Mouse (Mus musculus) liver, embryonic 15.5 days (tissue): ENCODE measurements around the gene Dnttip1. TPM values are rescaled to one million over a fixed set of nuclear protein-coding genes. Genes with fewer than 3 reads are reported as not detected.

Experiments
- ATAC-seq: fragments of 200-750 bp; cut with Nextera tagmentation; 2 replicates; pipeline ENCODE4 v1.8.0; 2017; ENCODE audit warnings: moderate number of reproducible peaks, mild to moderate bottlenecking, moderate library complexity; ENCODE audit not compliant: insufficient read depth
- H3K27ac ChIP-seq: fragments of 300-500 bp; sonication (generic); replicated peaks from 2 replicates; pipeline ENCODE4 v1.5.1; 2015; ENCODE audit warnings: mild to moderate bottlenecking, inconsistent platforms
- H3K27me3 ChIP-seq: fragments of 300-500 bp; sonication (generic); 2 replicates; pipeline ENCODE4 v1.6.1; 2015; ENCODE audit warnings: mild to moderate bottlenecking, inconsistent platforms
- H3K36me3 ChIP-seq: fragments of 300-500 bp; sonication (generic); replicated peaks from 2 replicates; pipeline ENCODE4 v1.6.1; 2015; ENCODE audit warnings: moderate library complexity, mild to moderate bottlenecking, inconsistent platforms
- H3K4me1 ChIP-seq: fragments of 300-500 bp; sonication (generic); replicated peaks from 2 replicates; pipeline ENCODE4 v1.6.1; 2015; ENCODE audit warnings: inconsistent platforms
- H3K4me2 ChIP-seq: fragments of 300-500 bp; sonication (generic); 2 replicates; pipeline ENCODE4 v1.6.1; 2015; ENCODE audit warnings: moderate library complexity, mild to moderate bottlenecking, inconsistent platforms
- H3K4me3 ChIP-seq: fragments of 300-500 bp; sonication (generic); replicated peaks from 2 replicates; pipeline ENCODE4 v1.5.1; 2015; ENCODE audit warnings: mild to moderate bottlenecking, inconsistent platforms
- H3K9ac ChIP-seq: fragments of 300-500 bp; sonication (generic); 2 replicates; pipeline ENCODE4 v1.6.1; 2015; ENCODE audit warnings: moderate library complexity, mild to moderate bottlenecking, inconsistent platforms
- H3K9me3 ChIP-seq: fragments of 300-500 bp; sonication (generic); replicated peaks from 2 replicates; pipeline ENCODE4 v1.6.1; 2016; ENCODE audit warnings: inconsistent platforms
- WGBS: fragments of 180-500 bp; shearing (Covaris S2); methylation state at CpG from one replicate; pipeline ENCODE4 v1.1.7; 2015; ENCODE audit warnings: mixed read lengths; ENCODE audit not compliant: insufficient replicate concordance; 5-methylcytosine and 5-hydroxymethylcytosine counted together
- polyA plus RNA-seq: library from polyadenylated mRNA; unstranded; fragments of >200 nt; fragmentation: Nextera tagmentation; extraction: Ambion mirVana; gene quantifications from 2 replicates; pipeline ENCODE4 v1.2.1, GENCODE M21; 2015

Dnttip1 gene
- polyA plus RNA-seq, 1 experiment from 2014 or later, result 41.1 TPM

DNA sequence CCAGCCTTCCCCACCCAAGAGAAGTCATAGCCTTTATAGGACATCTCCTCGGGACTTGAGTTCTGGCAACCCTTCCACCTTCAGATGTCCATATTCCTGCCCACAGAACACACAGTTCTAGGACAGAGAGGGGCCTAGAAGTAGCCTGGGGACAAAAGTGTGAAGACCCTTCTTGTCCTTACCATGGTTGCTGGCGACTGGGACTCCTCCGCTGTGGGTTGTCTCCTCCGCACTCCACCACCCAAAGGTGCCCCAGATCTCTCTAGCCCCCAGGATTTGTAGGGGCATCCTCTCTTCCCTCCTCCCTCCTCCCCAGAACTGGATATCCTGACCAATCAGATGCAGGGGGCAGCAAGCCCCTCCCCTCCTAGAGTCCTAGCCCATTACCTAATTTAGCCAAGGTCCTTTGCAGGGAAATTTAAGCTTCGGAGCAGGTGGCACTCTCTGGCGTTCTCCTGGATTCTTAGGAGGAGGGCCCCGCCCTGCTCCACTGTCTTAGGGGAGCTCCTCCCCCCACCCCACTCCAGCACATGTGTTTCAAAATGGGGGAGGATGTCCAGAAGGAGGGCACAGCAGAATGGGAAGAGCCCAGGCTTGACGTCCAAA lies 33.8 kb downstream of the Dnttip1 start, which contains the start of gene Tnnc2:
Gene Tnnc2 (minus strand): TSS at position 487 of the 606 bp plus-strand sequence.
- Histone ChIP-seq H3K36me3 (no peaks in the 10 kb centered on the region), H3K4me2 (no peak within 1 kb of the TSS), H3K9ac (no peak within 1 kb of the TSS), H3K4me3 (no peak within 1 kb of the TSS), H3K27me3 (peaks cover 72% of the 10 kb centered on the region), H3K9me3 (no peaks in the 10 kb centered on the region), H3K4me1 (peaks cover 12% of the 10 kb centered on the region), H3K27ac (no peak within 1 kb of the TSS)
- WGBS, result 71% methylated on average over 8 of the region's 8 CpGs
- ATAC-seq, result no peak

DNA sequence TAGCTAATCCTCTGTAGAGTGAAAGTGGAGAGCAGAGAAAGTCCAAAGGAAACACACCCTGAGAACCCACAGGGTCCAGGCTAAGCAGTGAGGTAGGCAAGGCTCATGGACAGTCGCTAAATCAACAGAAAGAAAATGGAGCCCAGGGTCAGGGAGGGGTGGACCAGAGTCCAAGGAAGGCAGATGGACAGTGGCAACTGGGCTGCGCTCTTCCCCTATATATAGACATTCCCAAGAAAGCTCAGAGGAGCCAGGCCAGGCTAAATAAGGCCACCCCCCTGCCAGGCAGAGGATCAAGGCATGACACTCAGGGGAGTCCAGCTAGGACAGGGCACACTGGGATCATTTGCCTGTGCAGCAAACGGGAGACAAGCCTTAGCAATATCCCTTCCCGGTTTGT lies 36.1 kb downstream of the Dnttip1 start:
- no peaks in the 10 kb centered on the region for H3K36me3 ChIP-seq
- no peak overlapping the region for H3K27ac ChIP-seq
- H3K27me3 ChIP-seq, result peaks cover 79% of the 10 kb centered on the region
- ATAC-seq, result no peak
- 61% methylated on average over 4 of the region's 4 CpGs for WGBS
- H3K9me3 ChIP-seq, result no peaks in the 10 kb centered on the region
- no peak overlapping the region for H3K4me2 ChIP-seq
- no peak overlapping the region for H3K4me3 ChIP-seq
- H3K4me1 ChIP-seq, result peaks cover 29% of the 10 kb centered on the region
- no peak overlapping the region for H3K9ac ChIP-seq

DNA sequence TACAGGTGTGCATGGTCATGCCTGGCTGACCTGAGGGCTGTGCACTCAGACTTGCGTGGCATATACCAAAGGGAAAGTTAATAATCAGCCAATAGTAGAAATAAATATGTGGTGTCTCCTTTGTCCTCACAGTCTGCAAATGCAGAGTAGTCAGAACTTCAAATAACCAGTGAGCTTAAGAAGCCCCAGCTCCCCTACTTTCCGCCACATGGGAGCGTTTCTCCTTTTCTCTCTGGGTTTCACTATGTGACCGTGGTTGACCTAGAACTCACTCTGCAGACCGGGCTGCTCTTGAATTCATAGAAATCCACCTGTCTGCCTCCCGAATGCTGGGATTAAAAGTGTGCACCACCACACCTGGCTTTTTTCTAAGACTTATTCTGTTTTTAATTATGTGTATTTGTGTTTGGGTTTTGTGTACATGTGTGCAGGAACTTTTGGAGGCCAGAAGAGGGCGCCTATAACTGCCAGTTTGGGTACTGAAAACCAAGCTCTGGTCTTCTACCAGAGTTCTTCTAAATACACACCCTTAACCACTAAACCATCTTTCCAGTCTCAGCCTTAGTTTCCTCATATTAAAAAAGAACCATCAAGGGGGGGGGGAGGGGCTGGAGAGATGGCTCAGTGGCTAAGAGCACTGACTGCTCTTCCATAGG lies 38.3 kb downstream of the Dnttip1 start:
- 70% methylated on average over 7 of the region's 7 CpGs for WGBS
- H3K4me2 ChIP-seq, result no peak overlapping the region

DNA sequence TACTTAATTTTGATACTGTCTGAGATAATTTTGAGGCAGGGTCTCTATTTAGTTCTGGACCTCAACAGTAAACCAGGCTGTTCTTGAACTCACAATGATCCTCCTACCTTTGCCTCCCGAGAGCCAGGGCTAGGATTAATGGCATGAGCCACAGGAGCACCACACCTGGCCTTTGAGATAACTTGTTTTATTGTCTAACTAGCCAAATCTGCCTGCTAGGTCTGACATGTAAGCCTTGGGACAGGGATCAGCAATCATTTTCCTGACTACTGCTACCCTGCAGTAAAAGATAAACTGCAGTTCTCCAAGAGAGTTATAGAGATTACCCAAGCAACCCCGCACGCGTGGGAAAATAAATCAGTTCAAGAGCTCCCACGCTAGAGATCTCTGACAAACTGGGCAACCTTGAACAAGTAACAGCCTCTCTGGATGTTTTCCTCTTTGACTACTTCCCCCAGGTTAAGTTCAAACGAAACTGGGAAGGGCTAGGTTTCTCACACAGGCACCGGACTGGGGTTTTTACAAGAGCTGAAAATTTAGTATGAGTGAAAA lies 39.2 kb downstream of the Dnttip1 start:
- Histone ChIP-seq H3K9ac (peak overlapping the region; percentile 74), H3K4me2 (peak overlapping the region; percentile 99), H3K27ac (peak overlapping the region; percentile 87), H3K4me3 (peak overlapping the region; percentile 68), H3K36me3 (peaks cover 15% of the 10 kb centered on the region), H3K27me3 (peaks cover 53% of the 10 kb centered on the region), H3K4me1 (peaks cover 49% of the 10 kb centered on the region), H3K9me3 (no peaks in the 10 kb centered on the region)
- no peak for ATAC-seq
- WGBS, result 5% methylated on average over 7 of the region's 7 CpGs

More for the DNA sequence above, 38.3 kb downstream of the Dnttip1 start:
- peaks cover 48% of the 10 kb centered on the region for H3K4me1 ChIP-seq
- H3K27ac ChIP-seq, result no peak overlapping the region
- 0 out of 2 replicates have a peak, but pooled peaks cover 8% of the 10 kb centered on the region for H3K36me3 ChIP-seq
- no peak overlapping the region for H3K4me3 ChIP-seq
- H3K27me3 ChIP-seq, result peaks cover 62% of the 10 kb centered on the region
- H3K9me3 ChIP-seq, result no peaks in the 10 kb centered on the region
- no peak for ATAC-seq
- no peak overlapping the region for H3K9ac ChIP-seq

DNA sequence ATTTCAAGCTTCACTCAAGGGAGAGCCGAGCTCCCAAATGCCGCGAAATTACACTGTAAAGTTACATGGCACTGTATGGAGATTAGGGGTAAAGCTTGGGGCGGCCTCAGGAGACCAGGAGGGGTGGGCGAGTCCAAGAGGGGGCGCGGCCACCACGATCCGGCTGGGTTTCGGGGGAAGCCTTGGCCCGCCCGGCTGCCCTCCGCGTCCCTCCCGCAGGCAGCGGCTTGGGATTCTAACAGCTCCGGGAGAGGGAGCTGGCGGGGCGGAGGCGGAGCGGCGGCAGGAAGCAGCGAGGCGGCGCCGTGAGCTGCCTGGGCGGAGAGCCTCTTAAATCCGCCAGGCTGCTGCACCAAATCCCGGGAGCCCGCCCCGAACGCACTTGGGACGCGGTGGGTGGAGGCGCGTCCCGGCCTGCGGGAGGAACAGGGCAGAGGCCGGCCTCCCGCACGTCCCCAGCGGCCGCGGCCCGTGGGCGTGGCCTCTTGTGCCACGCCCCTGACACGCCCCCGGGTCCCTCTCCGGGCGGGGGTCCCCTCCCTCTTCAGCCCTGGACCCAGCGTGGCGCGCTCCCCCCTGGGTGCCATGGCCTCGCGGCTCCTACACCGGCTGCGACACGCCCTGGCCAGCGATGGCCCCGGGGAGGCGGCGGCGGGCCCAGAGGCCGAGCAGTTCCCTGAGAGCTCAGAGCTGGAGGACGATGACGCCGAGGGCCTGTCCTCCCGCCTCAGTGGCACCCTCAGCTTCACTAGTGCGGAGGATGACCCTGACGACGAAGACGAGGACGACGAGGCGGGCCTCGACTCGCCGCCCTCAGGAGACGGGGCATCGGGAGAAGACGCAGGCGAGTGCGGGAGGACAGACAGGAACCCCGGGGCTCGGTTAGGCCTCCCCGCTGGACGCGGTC lies 40.0 kb downstream of the Dnttip1 start, which contains the start of gene Snx21:
Gene Snx21 (plus strand): TSS at position 343 of the 907 bp plus-strand sequence.
- H3K4me3 ChIP-seq, result peak within 1 kb of the TSS; percentile 68
- no peaks in the 10 kb centered on the region for H3K9me3 ChIP-seq
- H3K27ac ChIP-seq, result peak within 1 kb of the TSS; percentile 87
- peaks cover 16% of the 10 kb centered on the region for H3K36me3 ChIP-seq
- ATAC-seq, result peak; percentile 88
- peaks cover 45% of the 10 kb centered on the region for H3K27me3 ChIP-seq
- peak within 1 kb of the TSS; percentile 74 for H3K9ac ChIP-seq
- WGBS, result under 1% methylated on average over 89 of the region's 89 CpGs
- peak within 1 kb of the TSS; percentile 99 for H3K4me2 ChIP-seq
- peaks cover 54% of the 10 kb centered on the region for H3K4me1 ChIP-seq

DNA sequence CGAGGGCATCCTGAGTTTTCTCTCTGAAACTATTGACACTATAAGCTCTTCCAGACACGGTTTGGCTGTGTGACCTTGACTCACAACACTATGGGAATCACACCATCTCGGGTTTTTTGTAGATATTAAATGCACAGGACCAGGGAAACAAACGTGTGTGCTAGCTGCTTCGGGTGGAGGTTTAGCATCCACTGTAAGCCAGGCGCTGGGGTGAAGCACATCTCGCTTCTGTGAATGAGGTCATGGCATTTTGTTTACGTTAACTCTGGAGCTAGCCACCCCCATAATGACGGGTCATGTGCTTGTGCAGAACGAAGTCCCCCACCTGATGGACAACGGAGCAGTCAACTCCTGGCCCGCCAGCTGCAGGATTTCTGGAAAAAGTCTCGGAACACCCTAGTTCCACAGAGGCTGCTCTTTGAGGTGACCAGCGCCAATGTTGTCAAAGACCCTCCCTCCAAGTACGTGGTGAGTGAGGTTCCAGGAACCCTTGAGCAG lies 40.7 kb downstream of the Dnttip1 start:
- Histone ChIP-seq H3K4me2 (peak overlapping the region; percentile 99), H3K9me3 (no peaks in the 10 kb centered on the region), H3K27me3 (peaks cover 41% of the 10 kb centered on the region), H3K9ac (peak overlapping the region; percentile 74), H3K27ac (peak overlapping the region; percentile 87), H3K36me3 (peaks cover 21% of the 10 kb centered on the region), H3K4me3 (peak overlapping the region; percentile 68), H3K4me1 (peaks cover 55% of the 10 kb centered on the region)
- 14% methylated on average over 15 of the region's 15 CpGs for WGBS
- no peak for ATAC-seq

DNA sequence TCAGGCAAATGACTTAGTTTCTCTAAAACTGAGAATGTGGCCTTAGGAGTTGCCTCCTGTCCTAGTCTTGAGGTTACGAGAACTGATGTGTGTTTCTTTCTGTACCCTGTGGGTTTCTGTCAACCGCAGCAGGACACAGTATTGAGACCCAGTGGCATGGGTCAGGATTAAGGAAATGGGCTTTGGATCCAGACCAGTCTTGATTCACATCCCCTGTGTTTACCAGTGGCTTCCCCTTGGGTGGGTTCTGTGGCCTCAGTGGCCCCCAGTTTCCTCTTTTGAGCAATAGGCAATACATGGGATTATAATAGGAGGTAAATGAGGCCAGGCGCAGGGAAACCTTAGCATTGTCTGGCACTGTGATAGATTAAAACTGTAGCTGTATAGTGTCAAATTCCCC lies 41.2 kb downstream of the Dnttip1 start:
- no peak for ATAC-seq
- Histone ChIP-seq H3K4me3 (peak overlapping the region; percentile 68; the same call in 1 of the 2 replicates), H3K27me3 (peaks cover 41% of the 10 kb centered on the region), H3K36me3 (peaks cover 27% of the 10 kb centered on the region), H3K4me2 (peak overlapping the region; percentile 99), H3K27ac (no peak overlapping the region), H3K9me3 (no peaks in the 10 kb centered on the region), H3K4me1 (peaks cover 55% of the 10 kb centered on the region), H3K9ac (0 out of 2 replicates have a peak overlapping the region, but pooled peaks have one; percentile 74)
- WGBS, result 63% methylated on average over 3 of the region's 3 CpGs

DNA sequence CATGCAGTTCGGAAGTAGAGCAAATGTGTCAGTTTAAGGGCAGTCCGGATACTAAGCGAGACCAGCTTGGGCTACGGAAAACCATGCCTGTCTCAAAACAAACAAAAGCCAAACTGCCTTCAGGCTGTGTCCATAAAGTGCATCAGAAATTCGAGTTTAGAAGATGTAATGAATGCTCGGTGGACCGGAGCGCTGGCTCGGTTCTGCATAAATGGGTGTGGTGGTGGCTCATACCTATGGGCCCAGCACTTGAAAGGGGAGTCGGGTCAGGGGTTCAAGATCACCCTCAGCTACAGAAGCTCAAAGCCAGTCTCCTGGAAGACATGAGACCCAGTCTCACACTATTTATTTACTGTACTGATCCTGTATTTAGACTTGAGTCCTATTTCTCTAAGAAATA lies 42.0 kb downstream of the Dnttip1 start:
- peaks cover 36% of the 10 kb centered on the region for H3K27me3 ChIP-seq
- ATAC-seq, result no peak
- no peaks in the 10 kb centered on the region for H3K9me3 ChIP-seq
- peaks cover 59% of the 10 kb centered on the region for H3K4me1 ChIP-seq
- H3K27ac ChIP-seq, result no peak overlapping the region
- no peak overlapping the region for H3K9ac ChIP-seq
- WGBS, result 79% methylated on average over 10 of the region's 10 CpGs
- H3K4me3 ChIP-seq, result no peak overlapping the region
- H3K36me3 ChIP-seq, result peaks cover 34% of the 10 kb centered on the region
- H3K4me2 ChIP-seq, result no peak overlapping the region

DNA sequence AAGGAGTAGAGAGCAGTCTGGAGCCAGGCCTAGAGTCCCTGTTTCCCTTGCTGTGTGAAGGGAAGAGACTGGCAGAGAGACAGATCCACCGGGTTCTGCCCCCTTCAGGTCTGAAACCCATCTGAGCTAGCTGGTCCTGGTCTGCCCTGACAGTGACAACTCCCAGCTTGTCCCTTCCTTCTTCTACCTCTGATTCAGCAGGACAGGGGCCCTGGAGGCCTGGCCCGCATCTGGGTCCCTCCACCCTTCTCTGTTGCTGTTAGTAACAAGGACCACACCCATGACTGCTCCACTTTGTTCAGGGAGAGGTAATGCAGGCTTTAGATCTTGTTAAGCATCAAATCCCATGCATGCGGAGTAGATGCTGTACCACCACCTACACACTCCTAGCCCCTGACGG lies 42.6 kb downstream of the Dnttip1 start:
- Histone ChIP-seq H3K4me2 (peak overlapping the region; percentile 40), H3K9me3 (no peaks in the 10 kb centered on the region), H3K4me3 (no peak overlapping the region), H3K27ac (0 out of 2 replicates have a peak overlapping the region, but pooled peaks have one; percentile 26), H3K27me3 (peaks cover 36% of the 10 kb centered on the region), H3K4me1 (peaks cover 64% of the 10 kb centered on the region), H3K9ac (peak overlapping the region; percentile 23; the same call in 1 of the 2 replicates), H3K36me3 (peaks cover 40% of the 10 kb centered on the region)
- WGBS, result 59% methylated on average over 4 of the region's 4 CpGs
- ATAC-seq, result peak; percentile 16; the same call in 1 of the 2 replicates

DNA sequence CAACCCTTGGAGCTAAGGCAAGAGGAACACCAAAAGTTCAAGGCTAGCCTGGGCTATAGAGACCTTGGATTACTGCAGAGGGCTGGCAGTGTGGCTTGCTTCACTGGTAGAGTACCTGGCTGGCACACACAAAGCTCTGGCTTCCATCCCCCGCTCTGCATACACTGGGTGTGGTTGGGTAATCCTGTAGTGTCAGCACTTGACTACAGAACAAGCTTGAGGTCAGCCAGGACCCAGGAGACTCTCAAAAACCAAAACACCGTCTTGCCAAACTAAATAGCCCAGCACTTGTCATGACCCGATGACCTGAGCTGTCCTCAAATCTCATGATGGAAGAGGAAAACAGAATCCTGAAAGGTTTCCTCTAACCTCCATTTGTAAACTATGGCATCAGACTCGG lies 44.7 kb downstream of the Dnttip1 start:
- no peak for ATAC-seq
- Histone ChIP-seq H3K9ac (no peak overlapping the region), H3K4me3 (no peak overlapping the region), H3K36me3 (peaks cover 59% of the 10 kb centered on the region), H3K4me2 (no peak overlapping the region), H3K4me1 (peaks cover 55% of the 10 kb centered on the region), H3K27ac (0 out of 2 replicates have a peak overlapping the region, but pooled peaks have one; percentile 12), H3K27me3 (peaks cover 18% of the 10 kb centered on the region), H3K9me3 (no peaks in the 10 kb centered on the region)
- 81% methylated on average over 4 of the region's 4 CpGs for WGBS
